Mouse (Mus musculus) monocyte, adult 5-6 weeks (primary cell): Measurements from ENCODE around the gene Gm8005. TPM values are rescaled to one million over a fixed set of nuclear protein-coding genes. Genes with fewer than 3 reads are reported as not detected.
"Not testable (repeated sequence)": the region's sequence is repeated elsewhere in the genome, so short reads cannot be mapped to it uniquely, and the experiment has no call there.

Experiments used
- ATAC-seq: fragments of 153-309, 156-312 bp; replicated peaks from 2 replicates; pipeline ENCODE4 v1.8.0; 2017; ENCODE audit warnings: mild to moderate bottlenecking; ENCODE audit not compliant: low TSS enrichment, insufficient number of reproducible peaks, severe bottlenecking, poor library complexity, low FRiP score
- total RNA-seq: library from RNA; stranded (forward); fragments of 200-1000, 200-491, 200-594 nt; gene quantifications from 3 replicates; pipeline ENCODE4 v1.2.3, GENCODE M21; 2017

Gene Gm8005
- not detected in 3 replicates for total RNA-seq

DNA sequence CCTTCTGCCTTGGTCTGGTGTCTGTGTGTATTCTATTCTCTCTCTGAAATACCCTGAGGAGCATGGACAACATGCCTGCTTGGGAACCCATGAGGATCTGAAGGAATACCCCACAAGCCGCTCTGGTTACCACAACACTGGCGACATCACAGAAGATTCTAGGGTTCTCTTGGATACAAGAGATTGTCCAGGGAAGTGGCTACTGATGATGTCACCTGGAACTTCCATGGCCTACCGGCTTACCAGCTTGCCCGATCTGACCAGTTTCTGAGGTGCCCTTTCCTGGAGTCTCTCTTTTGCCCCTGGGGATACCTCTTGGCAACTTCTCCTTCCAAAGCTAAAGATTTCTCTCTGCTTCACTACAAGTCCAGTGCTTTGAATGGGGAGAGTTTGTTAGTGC, at the start of gene Gm8005:
Gm8005 (minus strand) TSS at position 101 of the 400 bp plus-strand sequence.
- ATAC-seq: not testable (repeated sequence)

DNA sequence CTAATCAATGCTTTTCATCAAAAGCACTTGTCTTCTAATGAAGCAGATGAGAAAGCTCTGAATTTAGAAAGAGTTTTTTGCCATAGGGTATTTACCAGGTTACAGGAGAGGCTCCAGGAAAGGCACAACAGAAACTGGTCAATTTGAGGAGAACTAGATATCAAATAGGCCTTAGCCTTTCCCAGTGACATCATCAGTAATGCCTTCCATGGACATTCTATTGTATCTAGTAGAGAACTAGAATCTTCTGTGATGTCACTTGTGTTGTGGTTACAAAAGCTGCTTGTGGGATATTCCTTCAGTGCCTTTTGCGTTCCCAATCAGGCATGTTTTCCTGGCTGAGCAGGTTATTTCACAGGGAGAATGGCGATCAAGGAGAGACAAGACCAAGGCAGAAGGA, 24.1 kb upstream of the Gm8005 start, which contains the start of gene Gm8011:
Gm8011 (plus strand) TSS at position 301 of the 400 bp plus-strand sequence.
- not testable (repeated sequence) for ATAC-seq

Other genes starting within 250 kb of the Gm8005 start
- gene Gm3573, start 248.9 kb downstream of the Gm8005 start, total RNA-seq: not detected in 3 replicates
- not detected in 3 replicates for gene Gm17026, start 179.6 kb downstream of the Gm8005 start, total RNA-seq
- not detected in 3 replicates for gene Gm9611, start 142.3 kb downstream of the Gm8005 start, total RNA-seq
- gene Gm7995, start 129.5 kb downstream of the Gm8005 start, total RNA-seq: not detected in 3 replicates
- not detected in 3 replicates for gene Gm8011, start 24.2 kb upstream of the Gm8005 start, total RNA-seq
- gene Gm8020, start 62.7 kb upstream of the Gm8005 start, total RNA-seq: not detected in 3 replicates
- gene Gm8024, start 84.6 kb upstream of the Gm8005 start, total RNA-seq: not detected in 3 replicates
- gene Gm17124, start 160.2 kb upstream of the Gm8005 start, total RNA-seq: not detected in 3 replicates
- not detected in 3 replicates for gene Gm3633, start 202.2 kb upstream of the Gm8005 start, total RNA-seq
- not detected in 3 replicates for gene Gm10378, start 216.3 kb upstream of the Gm8005 start, total RNA-seq